Mouse (Mus musculus) forebrain, embryonic 13.5 days (tissue): ENCODE measurements at regions not wholly inside any gene's neighbourhood (a gene's known extent, or its start where the extent isn't known, plus 50 kb on each side); places are given as distances from the start of the nearest gene placed in this dataset.
"Not testable (repeated sequence)": the region's sequence is repeated elsewhere in the genome, so short reads cannot be mapped to it uniquely, and the experiment has no call there.

Experiments
- ATAC-seq: fragments of 200-750 bp; cut with Nextera tagmentation; 2 replicates; pipeline ENCODE4 v1.8.0; 2017
- H3K27ac ChIP-seq: fragments of 300-500 bp; sonication (generic); 2 replicates; pipeline ENCODE4 v1.5.1; 2015; ENCODE audit warnings: inconsistent platforms, mild to moderate bottlenecking, moderate library complexity
- H3K27me3 ChIP-seq: fragments of 300-500 bp; sonication (generic); 2 replicates; pipeline ENCODE4 v1.6.1; 2015; ENCODE audit warnings: mild to moderate bottlenecking, inconsistent platforms
- H3K36me3 ChIP-seq: fragments of 300-500 bp; sonication (generic); 2 replicates; pipeline ENCODE4 v1.6.1; 2015; ENCODE audit warnings: mild to moderate bottlenecking, inconsistent platforms; ENCODE audit not compliant: poor library complexity, severe bottlenecking
- H3K4me1 ChIP-seq: fragments of 300-500 bp; sonication (generic); 2 replicates; pipeline ENCODE4 v1.6.1; 2015; ENCODE audit warnings: inconsistent platforms
- H3K4me2 ChIP-seq: fragments of 300-500 bp; sonication (generic); 2 replicates; pipeline ENCODE4 v1.6.1; 2015; ENCODE audit warnings: inconsistent platforms, mild to moderate bottlenecking, moderate library complexity
- H3K4me3 ChIP-seq: fragments of 300-500 bp; sonication (generic); 2 replicates; pipeline ENCODE4 v1.5.1; 2015; ENCODE audit warnings: mild to moderate bottlenecking, inconsistent platforms
- H3K9ac ChIP-seq: fragments of 300-500 bp; sonication (generic); 2 replicates; pipeline ENCODE4 v1.6.1; 2015; ENCODE audit warnings: mild to moderate bottlenecking, inconsistent platforms
- H3K9me3 ChIP-seq: fragments of 300-500 bp; sonication (generic); replicated peaks from 2 replicates; pipeline ENCODE4 v1.6.1; 2016; ENCODE audit warnings: inconsistent platforms
- WGBS: fragments of 180-500 bp; shearing (Covaris S2); methylation state at CpG from one replicate; pipeline ENCODE4 v1.1.7; 2015; 5-methylcytosine and 5-hydroxymethylcytosine counted together

DNA sequence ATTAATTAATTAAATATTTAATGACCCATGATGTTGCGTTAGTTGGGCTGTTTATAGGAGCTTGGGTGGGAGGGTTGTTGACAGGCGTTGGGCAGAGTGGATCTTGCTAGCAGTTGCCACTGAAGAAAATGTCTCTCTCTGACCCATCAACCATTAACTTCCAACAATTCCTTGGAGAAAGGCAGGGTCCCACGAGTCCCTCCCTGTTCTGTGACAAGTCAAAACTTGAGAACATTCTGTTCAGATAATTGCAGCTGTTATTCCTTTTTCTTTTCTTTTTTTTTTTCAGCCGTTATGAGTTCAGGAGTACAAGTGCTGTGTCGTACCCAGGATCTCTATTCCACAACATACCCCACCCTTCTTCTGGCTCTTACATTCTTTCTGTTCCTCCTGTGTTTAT lies 59.8 kb upstream of the Tnfrsf21 start:
- Histone ChIP-seq H3K27ac (no peak overlapping the region), H3K4me2 (no peak overlapping the region), H3K27me3 (no peaks in the 10 kb centered on the region), H3K36me3 (no peaks in the 10 kb centered on the region), H3K4me3 (no peak overlapping the region), H3K9me3 (no peaks in the 10 kb centered on the region), H3K4me1 (no peaks in the 10 kb centered on the region), H3K9ac (no peak overlapping the region)
- WGBS, result 66% methylated on average over 5 of the region's 5 CpGs
- ATAC-seq, result no peak

GRCm38 (mm10) chr17:42954722-42955121 lies 61.6 kb upstream of the Tnfrsf21 start:
- Histone ChIP-seq H3K4me1 (no peaks in the 10 kb centered on the region), H3K36me3 (no peaks in the 10 kb centered on the region), H3K27me3 (no peaks in the 10 kb centered on the region), H3K4me2 (no peak overlapping the region), H3K27ac (no peak overlapping the region), H3K9me3 (no peaks in the 10 kb centered on the region), H3K9ac (no peak overlapping the region), H3K4me3 (no peak overlapping the region)
- WGBS, result 69% methylated on average over 2 of the region's 2 CpGs
- no peak for ATAC-seq

DNA sequence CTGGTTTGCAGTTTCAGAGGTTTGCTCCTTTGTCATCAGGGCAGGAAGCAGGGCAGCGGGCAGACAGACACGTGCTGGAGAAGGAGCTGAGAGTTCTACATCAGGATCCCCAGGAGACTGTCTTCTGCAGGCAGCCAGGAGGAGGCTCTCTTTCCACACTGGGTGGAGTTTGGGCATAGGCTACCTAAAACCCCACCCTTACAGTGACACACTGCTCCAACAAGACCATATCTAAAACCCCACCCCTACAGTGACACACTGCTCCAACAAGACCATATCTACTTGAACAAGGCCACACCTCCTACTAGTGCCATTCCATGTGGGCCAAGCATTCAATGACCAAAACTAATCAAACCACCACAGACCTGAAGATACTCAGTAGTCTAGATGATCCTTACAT lies 68.0 kb upstream of the Cd2ap start:
- Histone ChIP-seq H3K9me3 (no peaks in the 10 kb centered on the region), H3K4me2 (no peak overlapping the region), H3K4me3 (no peak overlapping the region), H3K4me1 (no peaks in the 10 kb centered on the region), H3K36me3 (no peaks in the 10 kb centered on the region), H3K9ac (no peak overlapping the region), H3K27ac (no peak overlapping the region), H3K27me3 (no peaks in the 10 kb centered on the region)
- ATAC-seq, result no peak
- WGBS, result 81% methylated on average over 2 of the region's 2 CpGs

DNA sequence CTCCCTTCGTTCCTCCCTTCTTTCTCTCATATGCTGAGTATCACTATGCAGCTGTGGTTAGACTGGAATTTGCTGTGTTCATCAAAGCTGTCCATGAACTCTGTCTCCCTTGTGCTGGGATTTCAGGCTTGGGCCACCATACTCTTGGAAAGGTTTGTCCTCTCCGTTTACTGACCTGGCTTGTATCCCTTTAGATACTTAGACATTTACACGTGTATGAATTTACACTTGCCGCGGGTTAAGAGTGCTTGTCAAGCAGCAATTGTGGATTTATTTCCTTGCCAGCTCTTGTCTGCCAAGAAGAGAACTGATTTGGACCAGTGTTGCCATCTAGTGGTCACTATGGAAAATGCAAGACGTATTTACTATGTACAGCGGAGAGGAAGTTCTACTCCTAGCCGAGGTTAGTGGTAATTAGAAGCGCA lies 66.8 kb upstream of the Cd2ap start:
- Histone ChIP-seq H3K4me1 (no peaks in the 10 kb centered on the region), H3K4me3 (no peak overlapping the region), H3K36me3 (no peaks in the 10 kb centered on the region), H3K9me3 (no peaks in the 10 kb centered on the region), H3K9ac (no peak overlapping the region), H3K4me2 (peak overlapping the region; percentile 20; the same call in 1 of the 2 replicates), H3K27ac (no peak overlapping the region), H3K27me3 (no peaks in the 10 kb centered on the region)
- 13% methylated on average over 9 of the region's 9 CpGs for WGBS
- peak; percentile 89 for ATAC-seq

GRCm38 (mm10) chr17:42939476-42939875 lies 63.0 kb upstream of the Cd2ap start:
- no peaks in the 10 kb centered on the region for H3K9me3 ChIP-seq
- no peak overlapping the region for H3K27ac ChIP-seq
- 89% methylated on average over 7 of the region's 7 CpGs for WGBS
- no peak overlapping the region for H3K9ac ChIP-seq
- H3K27me3 ChIP-seq, result no peaks in the 10 kb centered on the region
- H3K36me3 ChIP-seq, result no peaks in the 10 kb centered on the region
- no peak for ATAC-seq
- no peaks in the 10 kb centered on the region for H3K4me1 ChIP-seq
- H3K4me3 ChIP-seq, result no peak overlapping the region
- no peak overlapping the region for H3K4me2 ChIP-seq

DNA sequence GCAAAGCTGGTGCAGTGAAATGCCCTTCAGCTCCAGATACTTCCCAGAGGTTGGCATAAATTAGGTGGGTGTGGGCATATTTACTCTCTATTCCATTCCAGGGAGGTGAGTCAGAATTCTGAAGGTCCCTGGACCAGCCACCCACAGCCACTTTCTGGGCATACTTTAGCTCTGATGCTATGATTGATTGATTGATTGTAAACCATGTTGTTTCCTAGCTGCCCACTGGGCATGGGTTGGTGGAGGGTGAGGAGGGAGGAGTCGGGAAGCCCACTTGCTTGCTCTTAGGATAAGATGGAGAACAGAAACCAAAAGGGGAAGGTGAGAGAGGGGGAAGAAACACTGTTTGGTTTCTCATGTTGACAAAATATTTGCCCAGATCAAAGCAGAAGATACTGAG lies 62.1 kb upstream of the Cd2ap start:
- no peak overlapping the region for H3K9ac ChIP-seq
- H3K4me1 ChIP-seq, result no peaks in the 10 kb centered on the region
- no peak for ATAC-seq
- no peaks in the 10 kb centered on the region for H3K36me3 ChIP-seq
- no peaks in the 10 kb centered on the region for H3K9me3 ChIP-seq
- no peak overlapping the region for H3K4me2 ChIP-seq
- no peaks in the 10 kb centered on the region for H3K27me3 ChIP-seq
- 78% methylated on average over 1 of the region's 1 CpGs for WGBS
- H3K27ac ChIP-seq, result no peak overlapping the region
- H3K4me3 ChIP-seq, result no peak overlapping the region

DNA sequence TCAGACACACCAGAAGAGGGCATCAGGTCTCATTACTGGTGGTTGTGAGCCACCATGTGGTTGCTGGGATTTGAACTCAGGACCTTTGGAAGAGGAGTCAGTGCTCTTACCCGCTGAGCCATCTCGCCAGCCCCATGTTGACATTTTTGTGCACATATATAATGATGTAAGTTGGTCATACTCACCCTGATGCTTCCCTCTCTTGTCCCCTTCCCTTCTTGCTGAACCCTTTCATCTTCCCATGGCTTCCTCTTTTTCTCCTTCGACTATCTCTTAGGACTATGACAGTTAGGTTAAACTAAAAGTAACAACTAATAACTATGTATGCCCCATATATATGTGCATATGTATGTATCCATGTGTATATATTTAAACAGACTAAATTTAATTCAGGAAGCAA lies 61.0 kb upstream of the Cd2ap start:
- H3K4me1 ChIP-seq, H3K36me3 ChIP-seq, H3K27ac ChIP-seq, H3K4me3 ChIP-seq, H3K27me3 ChIP-seq, H3K4me2 ChIP-seq, H3K9me3 ChIP-seq, H3K9ac ChIP-seq, ATAC-seq: not testable (repeated sequence)
- 91% methylated on average over 3 of the region's 3 CpGs for WGBS

GRCm38 (mm10) chr17:42934068-42934467 lies 57.6 kb upstream of the Cd2ap start:
- ATAC-seq, result no peak
- 76% methylated on average over 3 of the region's 3 CpGs for WGBS
- Histone ChIP-seq H3K9ac (no peak overlapping the region), H3K27me3 (no peaks in the 10 kb centered on the region), H3K4me1 (no peaks in the 10 kb centered on the region), H3K27ac (no peak overlapping the region), H3K4me3 (no peak overlapping the region), H3K36me3 (no peaks in the 10 kb centered on the region), H3K9me3 (no peaks in the 10 kb centered on the region), H3K4me2 (no peak overlapping the region)

DNA sequence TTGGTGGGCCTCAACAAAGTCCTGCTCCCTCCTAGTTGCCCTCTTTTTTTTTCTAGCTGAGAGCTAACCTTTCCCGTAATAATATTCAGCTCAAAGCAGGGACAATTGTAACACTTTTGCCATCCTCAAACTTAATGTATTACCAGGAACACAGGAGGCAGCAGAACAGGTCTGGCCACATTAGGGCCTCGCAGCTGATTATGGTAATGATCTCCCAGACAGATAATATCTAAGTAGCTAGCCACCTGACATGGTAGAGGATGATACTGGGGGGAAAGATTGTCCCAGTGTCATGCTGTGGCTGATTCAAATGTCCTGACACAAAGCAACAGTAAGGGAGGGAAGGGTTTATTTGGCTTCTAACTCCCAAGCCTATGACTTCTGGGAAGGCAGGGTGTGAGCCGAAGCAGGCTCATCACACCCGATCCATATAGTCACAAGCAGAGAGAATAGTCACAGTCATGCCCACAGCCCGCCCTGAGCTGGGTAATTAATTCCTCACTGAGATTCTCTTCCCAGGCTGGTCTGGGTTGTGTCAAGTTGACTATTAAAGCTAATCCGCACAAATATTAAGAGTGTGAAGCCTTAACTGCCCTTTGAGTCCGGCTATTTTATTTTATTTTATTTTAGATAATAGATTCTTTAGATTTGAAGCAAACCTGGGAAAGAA lies 57.0 kb upstream of the Cd2ap start:
- 80% methylated on average over 7 of the region's 7 CpGs for WGBS
- no peak for ATAC-seq
- H3K4me1 ChIP-seq, result no peaks in the 10 kb centered on the region
- H3K4me3 ChIP-seq, result no peak overlapping the region
- H3K4me2 ChIP-seq, result no peak overlapping the region
- H3K9me3 ChIP-seq, result no peaks in the 10 kb centered on the region
- H3K9ac ChIP-seq, result no peak overlapping the region
- H3K27ac ChIP-seq, result no peak overlapping the region
- H3K27me3 ChIP-seq, result no peaks in the 10 kb centered on the region
- no peaks in the 10 kb centered on the region for H3K36me3 ChIP-seq

DNA sequence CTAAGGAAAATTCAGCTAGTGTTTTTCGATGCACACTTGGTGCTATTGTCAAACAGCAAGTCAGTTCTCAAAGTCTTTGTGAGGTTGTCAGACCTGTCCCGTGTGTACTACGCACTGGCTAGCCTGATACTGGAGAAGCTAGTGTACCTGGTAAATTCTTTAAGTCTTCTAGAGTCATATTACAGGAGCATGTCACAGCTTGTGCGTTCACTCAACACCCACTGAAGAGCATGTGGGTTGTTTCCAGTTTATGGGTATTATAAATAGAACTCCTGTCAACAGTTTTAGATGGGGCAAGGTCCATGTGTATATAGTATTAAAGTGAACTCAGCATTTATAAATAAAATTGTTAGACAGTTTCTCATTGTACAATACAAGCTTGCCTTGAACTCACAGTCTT lies 50.9 kb upstream of the Cd2ap start:
- no peak for ATAC-seq
- no peak overlapping the region for H3K27ac ChIP-seq
- no peaks in the 10 kb centered on the region for H3K27me3 ChIP-seq
- H3K4me3 ChIP-seq, result no peak overlapping the region
- H3K36me3 ChIP-seq, result no peaks in the 10 kb centered on the region
- H3K9ac ChIP-seq, result no peak overlapping the region
- WGBS, result 87% methylated on average over 4 of the region's 4 CpGs
- H3K4me1 ChIP-seq, result no peaks in the 10 kb centered on the region
- no peaks in the 10 kb centered on the region for H3K9me3 ChIP-seq
- H3K4me2 ChIP-seq, result no peak overlapping the region
